Mouse (Mus musculus) WW6 (cell line): ENCODE data around the gene Il1f5.
A peak's percentile ranks its signal among the peaks of the same experiment; 100 is the strongest.

Source experiments
- DNase-seq: peaks from one replicate; pipeline ENCODE4 v3.0.0-alpha.2; 2013; ENCODE audit warnings: low read depth, low spot score

Gene Il1f5

DNA sequence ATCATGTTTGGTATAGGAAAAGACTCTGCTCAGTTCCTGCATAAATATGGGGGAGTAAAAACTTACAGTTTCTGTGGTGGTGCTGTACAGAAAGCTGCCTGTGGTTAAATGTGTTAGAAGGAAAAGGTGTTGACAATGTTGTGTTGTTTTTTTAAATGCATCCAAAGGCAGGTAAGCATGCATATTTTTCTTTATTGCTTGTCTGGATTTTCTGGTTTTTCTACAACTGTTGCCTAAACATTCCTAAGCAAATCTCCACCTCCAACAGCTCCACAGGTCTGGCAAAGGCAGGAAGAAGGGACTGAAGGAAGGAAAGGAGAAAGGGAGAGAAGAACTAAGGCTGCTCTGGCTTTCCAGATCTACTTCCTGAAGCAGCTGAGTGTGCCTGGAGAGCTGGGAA is at the start of gene Il1f5:
Gene Il1f5, plus strand, starts transcription at position 301 of the 400 bp plus-strand sequence.
- DNase-seq = no peak

DNA sequence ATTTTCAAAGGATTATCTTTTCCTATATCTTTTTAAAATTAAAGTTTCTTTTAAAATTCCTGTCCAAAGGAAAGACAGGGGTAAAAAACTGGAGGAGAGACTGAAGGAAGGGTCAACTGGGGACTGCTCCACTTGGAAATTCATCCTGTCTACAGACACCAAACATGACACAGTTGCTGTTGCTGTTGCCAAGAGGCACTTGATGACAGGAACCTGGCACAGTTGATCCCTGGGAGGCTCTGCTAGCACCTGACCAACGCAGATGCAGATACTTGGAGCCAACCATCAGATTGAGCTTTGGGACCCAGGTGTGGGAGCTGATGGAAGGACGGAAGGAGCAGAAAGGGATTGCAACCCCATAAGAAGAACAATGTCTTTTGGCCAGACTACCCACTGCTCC is 49.6 kb upstream of the Il1f5 start:
- no peak for DNase-seq

DNA sequence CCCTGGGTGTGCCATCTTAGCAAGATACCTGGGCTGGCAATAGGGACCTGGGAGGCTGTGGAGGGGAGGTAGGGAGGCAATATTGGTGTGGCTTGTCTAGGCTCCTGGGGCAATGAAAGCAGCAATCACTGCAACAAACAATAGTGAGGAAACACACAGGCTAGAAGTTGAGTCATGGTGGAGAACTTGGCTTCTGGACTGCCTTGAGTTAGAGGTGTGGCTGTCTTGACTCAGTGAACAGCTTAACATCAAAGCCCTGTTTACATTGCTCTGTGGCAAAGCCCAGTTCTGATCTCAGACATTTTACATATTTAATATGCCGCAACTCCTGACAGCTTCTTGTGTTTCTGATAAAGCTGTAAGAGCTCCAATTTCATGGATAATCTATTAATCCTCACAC is 9.3 kb upstream of the Il1f5 start:
- DNase-seq = no peak

DNA sequence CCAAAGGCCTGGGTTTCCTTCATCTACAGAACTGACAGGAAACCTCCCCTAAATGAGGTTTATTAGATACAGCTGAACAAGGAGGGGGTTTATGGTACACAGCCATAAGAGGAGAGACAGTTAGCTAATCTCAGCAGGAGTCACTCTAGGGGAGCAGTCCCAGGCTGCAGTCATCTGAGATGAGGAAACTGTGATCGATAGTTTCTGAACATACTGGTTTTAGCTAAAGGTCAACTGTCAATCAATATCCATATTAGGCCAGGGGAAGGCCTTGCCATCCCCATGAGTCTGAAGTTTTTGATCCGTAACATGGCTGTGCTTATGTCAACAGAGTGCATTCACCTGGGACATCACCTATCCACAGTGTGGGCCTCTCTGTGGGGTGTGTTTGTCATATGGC is 3.1 kb upstream of the Il1f5 start:
- DNase-seq = no peak

DNA sequence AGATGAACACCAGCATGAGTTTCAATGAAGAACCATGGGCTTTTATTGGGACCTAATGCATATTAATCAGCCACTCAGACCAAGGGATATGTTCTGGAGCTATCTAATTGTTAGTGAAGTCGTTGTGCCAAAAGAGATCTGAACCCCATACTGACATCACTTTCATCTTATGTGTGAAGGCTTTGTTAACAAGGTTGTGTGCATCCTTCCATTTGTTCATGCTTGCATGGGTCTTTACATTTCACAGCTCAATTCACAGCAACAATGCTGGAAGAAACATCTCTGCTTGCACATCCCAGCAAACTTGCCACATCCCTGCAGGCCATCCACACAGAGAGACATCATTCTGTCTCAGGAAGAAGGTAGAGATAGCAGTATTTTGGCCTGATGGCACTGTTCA is 1.6 kb upstream of the Il1f5 start:
- no peak for DNase-seq

DNA sequence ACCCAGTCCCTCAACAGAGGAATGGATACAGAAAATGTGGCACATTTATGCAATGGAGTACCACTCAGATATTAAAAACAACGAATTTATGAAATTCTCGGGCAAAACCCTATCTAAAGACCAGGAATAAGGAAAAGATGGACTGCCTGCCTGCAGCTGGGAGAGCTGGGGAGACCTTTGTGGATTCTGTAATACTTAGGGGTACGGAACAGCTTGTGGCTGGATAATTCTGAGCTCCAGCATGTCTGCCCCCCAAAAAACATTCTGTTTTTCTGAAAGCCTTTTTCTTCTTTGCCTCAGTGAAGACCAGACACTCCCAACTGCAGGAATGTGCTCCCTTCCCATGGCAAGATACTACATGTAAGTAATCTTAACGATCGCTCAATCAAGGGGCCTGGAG is 14.1 kb downstream of the Il1f5 start, which contains the start of gene Il1f10:
Gene Il1f10, plus strand, starts transcription at position 301 of the 400 bp plus-strand sequence.
- DNase-seq = no peak

DNA sequence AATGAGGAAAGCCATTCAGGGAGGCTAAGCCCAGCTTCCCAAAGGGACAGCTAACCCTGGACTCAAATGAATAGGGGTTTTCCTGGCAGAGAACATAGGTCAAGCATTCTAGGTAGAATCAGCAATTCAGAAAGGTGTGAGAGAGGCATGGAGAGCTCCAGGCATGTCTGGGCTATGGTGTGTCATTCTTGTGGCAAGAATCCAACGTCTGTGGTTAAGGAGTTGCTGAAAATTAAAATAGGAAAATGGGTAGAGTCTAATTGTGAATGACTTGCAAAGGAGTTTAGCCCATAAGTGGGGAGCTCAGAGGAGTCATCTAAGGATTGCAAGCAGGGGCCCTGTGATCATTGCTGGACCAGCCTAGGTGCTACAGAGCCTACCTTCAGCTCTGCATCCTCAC is 17.9 kb downstream of the Il1f5 start:
- no peak for DNase-seq

DNA sequence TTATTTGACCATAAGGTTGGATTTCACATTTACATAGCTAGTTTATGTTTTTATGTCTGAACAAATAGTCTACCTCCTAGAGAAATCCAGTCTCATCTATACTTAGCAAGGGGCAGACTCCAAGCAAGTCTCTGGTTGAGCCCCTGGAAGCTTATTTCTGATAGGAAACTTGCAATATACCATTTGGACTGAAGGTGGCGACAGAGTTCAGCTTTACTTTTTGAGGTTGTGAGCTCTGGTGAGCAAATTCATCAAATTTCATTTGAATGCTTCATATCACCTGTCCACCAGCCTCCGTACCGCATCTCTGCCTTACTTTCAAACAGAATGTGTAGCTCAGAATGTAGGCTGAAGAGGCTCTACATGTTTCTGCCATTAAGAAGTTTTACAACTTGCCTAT is 20.1 kb downstream of the Il1f5 start:
- peak; percentile 22 for DNase-seq

DNA sequence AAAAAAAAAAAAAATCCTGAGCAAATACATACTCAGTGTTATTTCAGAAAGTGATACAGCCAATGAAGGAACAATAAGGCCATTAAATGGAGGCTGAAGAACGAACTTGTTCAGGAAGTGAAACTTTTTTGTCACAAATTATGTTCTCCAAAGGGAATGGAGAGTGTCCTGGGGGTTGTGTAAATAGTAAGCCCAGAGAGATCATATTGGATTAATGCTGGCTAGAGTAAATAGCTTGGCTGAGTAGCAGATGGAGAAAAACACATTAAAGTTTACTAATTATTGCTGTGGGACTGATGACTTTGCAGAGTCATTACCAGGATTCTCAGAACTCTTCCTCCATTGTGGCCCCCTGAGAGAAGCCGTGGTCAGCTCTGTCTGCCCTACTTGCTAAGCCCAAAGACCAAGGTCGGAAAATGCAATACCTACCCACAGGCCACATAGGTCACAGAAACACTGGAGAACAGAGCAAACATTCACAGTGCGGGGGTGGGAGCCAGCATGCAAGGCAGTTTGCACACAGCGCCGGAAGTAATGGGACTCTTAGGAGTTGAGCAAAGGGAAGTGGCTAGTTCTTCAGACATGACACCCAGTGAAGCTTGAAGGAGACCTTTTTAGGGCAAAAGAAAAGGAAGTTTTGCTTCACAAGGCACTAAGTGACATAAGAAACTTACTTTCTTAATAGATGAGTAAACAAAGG is 34.7 kb downstream of the Il1f5 start:
- no peak for DNase-seq

DNA sequence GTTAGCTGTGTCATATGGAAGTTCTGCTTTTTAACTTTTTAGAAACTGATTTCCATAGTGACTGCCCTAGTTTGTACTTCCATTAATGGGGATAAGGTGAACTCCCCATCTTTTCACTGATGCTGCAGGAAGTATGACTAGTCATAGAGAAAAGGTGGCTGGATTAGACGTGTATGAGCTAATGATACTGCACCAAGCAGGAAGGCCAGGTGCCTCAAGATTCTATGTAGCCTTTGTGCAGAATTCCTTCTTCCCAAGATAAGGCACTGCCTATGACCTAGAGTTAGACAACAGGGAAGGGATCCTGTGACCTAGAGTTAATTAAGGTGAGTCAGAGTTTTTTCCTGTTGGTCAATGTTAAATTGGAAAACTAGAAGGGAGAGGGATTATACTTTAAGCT is 40.2 kb downstream of the Il1f5 start:
- DNase-seq = no peak

DNA sequence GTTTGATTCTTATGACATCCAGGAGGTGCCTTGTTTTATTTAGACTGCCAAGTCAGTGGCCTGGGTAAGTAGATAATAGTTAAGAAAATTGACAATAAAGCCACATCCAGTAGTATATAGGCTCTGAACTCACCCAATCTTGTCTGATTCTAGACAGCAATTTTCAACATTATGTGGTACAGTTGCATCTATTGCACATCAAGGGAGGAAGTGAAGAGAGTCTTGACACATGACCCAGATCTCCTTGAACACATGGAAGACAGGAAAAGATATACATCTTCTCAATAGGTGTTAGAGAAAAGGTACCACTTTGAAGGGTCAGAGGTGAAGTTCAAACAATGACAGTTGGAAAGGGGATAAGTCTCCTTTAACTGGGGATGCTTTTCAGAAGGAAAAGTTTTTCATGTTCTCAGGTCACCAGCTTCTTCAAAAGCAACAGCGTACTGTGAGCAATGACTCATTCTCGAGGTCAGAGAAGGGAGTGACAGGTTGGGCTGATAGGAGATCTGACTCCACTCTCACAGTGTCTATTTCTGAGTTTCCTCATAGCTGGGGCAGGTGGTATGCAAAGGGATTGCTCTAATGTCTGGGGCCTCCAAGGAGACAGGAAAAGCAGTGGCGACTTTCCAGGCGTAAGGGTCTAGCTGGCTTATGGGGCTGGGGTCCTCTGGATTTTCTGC is 41.3 kb downstream of the Il1f5 start:
- no peak for DNase-seq
